Mouse (Mus musculus) hindbrain, embryonic 11.5 days (tissue): Measurements from ENCODE around the gene Ptpru. TPM values are rescaled to one million over a fixed set of nuclear protein-coding genes. Genes with fewer than 3 reads are reported as not detected.

Experiments used
- ATAC-seq: fragments of 200-750 bp; cut with Nextera tagmentation; 2 replicates; pipeline ENCODE4 v1.8.0; 2017; ENCODE audit warnings: mild to moderate bottlenecking, moderate TSS enrichment, moderate library complexity; ENCODE audit not compliant: low FRiP score
- DNase-seq: peaks from one replicate; pipeline ENCODE4 v3.0.0-alpha.2; 2015; ENCODE audit warnings: low spot score
- H3K27ac ChIP-seq: fragments of 300-500 bp; sonication (generic); 2 replicates; pipeline ENCODE4 v1.5.1; 2014; ENCODE audit warnings: mild to moderate bottlenecking, low read depth, low read length
- H3K27me3 ChIP-seq: fragments of 300-500 bp; sonication (generic); 2 replicates; pipeline ENCODE4 v1.6.1; 2014; ENCODE audit warnings: mild to moderate bottlenecking, low read length, moderate library complexity, mixed read lengths; ENCODE audit not compliant: control insufficient read depth, insufficient read depth
- H3K36me3 ChIP-seq: fragments of 300-500 bp; sonication (generic); 2 replicates; pipeline ENCODE4 v1.6.1; 2014; ENCODE audit warnings: mild to moderate bottlenecking, low read length, moderate library complexity, mixed read lengths; ENCODE audit not compliant: control insufficient read depth, insufficient read depth
- H3K4me1 ChIP-seq: fragments of 300-500 bp; sonication (generic); replicated peaks from 2 replicates; pipeline ENCODE4 v1.6.1; 2014; ENCODE audit warnings: low read length, mixed read lengths; ENCODE audit not compliant: control insufficient read depth, insufficient read depth
- H3K4me2 ChIP-seq: fragments of 300-500 bp; sonication (generic); replicated peaks from 2 replicates; pipeline ENCODE4 v1.6.1; 2014; ENCODE audit warnings: mild to moderate bottlenecking, low read depth, low read length
- H3K4me3 ChIP-seq: fragments of 300-500 bp; sonication (generic); 2 replicates; pipeline ENCODE4 v1.5.1; 2014; ENCODE audit warnings: low read depth, low read length
- H3K9ac ChIP-seq: fragments of 300-500 bp; sonication (generic); 2 replicates; pipeline ENCODE4 v1.6.1; 2014; ENCODE audit warnings: low read depth, low read length
- H3K9me3 ChIP-seq: fragments of 300-500 bp; sonication (generic); 2 replicates; pipeline ENCODE4 v1.6.1; 2016; ENCODE audit warnings: low read length; ENCODE audit not compliant: control insufficient read depth
- WGBS: fragments of 180-500 bp; shearing (Covaris S2); extraction: QIAGEN DNeasy Blood & Tissue Kit; methylation state at CpG from one replicate; pipeline ENCODE4 v1.1.7; 2014; 5-methylcytosine and 5-hydroxymethylcytosine counted together
- polyA plus RNA-seq: library from polyadenylated mRNA; unstranded; fragments of >200 nt; fragmentation: Nextera tagmentation; extraction: Ambion mirVana; gene quantifications from 2 replicates; pipeline ENCODE4 v1.2.1, GENCODE M21; 2014

Gene Ptpru
- polyA plus RNA-seq, 1 experiment from 2014 or later: 11.4 TPM

DNA sequence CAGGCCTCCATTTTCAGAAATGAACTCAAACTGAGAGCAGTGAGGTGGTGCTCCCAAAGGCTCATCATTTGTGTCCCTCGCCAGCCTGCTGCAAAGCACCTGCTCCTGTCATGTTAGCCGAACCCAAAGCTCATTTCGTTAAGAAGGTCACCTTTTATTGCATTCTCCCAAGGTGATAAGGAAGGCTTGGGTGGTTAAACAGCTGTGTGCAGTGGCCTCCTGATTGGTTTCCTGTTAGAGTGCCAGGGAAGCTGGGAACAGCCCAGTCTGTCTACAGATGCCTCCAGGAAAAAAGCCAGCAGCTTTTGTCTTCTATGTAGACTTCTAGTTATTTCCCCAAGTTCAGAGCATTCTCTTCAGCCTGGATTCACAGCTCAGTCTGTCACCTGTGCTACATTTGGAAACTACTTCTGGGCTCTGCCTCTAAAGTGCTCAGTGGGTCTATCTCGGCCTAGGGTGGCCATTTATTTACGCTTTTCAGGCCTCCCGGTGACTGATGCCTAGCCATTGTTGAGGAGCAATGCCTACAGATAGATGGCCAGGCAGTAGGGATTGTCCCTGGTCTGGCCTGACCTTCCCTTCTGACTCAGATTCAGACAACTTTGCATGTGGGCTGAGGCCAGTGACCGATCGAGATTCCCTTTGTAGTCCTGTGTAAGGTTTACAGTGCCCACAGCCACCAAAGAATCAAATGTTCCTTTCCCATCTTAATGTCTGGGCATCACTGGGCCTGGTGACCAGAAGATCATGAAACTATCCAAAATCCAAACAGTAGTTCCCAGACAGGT lies 8.1 kb upstream of the Ptpru start:
- no peak overlapping the region for H3K4me2 ChIP-seq
- no peaks in the 10 kb centered on the region for H3K27me3 ChIP-seq
- no peak overlapping the region for H3K4me3 ChIP-seq
- no peak overlapping the region for H3K9ac ChIP-seq
- H3K36me3 ChIP-seq: no peaks in the 10 kb centered on the region
- ATAC-seq (no peak), DNase-seq (no peak)
- 0 out of 2 replicates have a peak, but pooled peaks cover 2% of the 10 kb centered on the region for H3K4me1 ChIP-seq
- no peaks in the 10 kb centered on the region for H3K9me3 ChIP-seq
- WGBS: 86% methylated on average over 8 of the region's 8 CpGs
- H3K27ac ChIP-seq: no peak overlapping the region

DNA sequence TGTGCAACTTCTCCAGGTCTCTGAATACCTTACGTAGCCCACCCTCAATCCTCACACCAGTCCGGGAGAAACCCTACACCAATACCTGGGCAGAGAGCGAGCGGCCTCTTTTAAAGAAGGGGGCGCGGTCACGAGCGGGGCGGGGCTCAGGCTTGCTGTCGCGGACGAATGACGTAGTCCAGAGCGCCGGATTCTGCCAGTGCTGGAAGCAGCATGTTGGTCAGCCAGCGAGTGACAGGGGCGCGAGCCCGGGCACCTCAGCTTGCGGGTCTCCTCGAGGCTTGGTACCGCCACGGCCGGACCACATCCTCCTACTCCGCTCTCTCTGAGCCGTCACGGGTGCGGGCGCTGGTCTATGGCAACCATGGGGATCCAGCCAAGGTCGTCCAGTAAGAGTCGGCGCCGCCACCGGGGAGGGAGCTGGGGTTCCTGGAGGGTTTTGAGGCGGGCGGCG lies 5.2 kb upstream of the Ptpru start, which contains the start of gene Mecr:
Gene Mecr, plus strand, starts transcription at position 181 of the 454 bp plus-strand sequence.
- Histone ChIP-seq H3K4me3 (peak within 1 kb of the TSS; percentile 75), H3K27ac (no peak within 1 kb of the TSS), H3K4me1 (no peaks in the 10 kb centered on the region), H3K27me3 (peaks cover 3% of the 10 kb centered on the region; the same call in 1 of the 2 replicates), H3K36me3 (no peaks in the 10 kb centered on the region), H3K9ac (peak within 1 kb of the TSS; percentile 60), H3K4me2 (peak within 1 kb of the TSS; percentile 74), H3K9me3 (no peaks in the 10 kb centered on the region)
- under 1% methylated on average over 37 of the region's 37 CpGs for whole genome bisulfite sequencing
- DNase-seq: peak; percentile 95
- peak; percentile 89 for ATAC-seq

DNA sequence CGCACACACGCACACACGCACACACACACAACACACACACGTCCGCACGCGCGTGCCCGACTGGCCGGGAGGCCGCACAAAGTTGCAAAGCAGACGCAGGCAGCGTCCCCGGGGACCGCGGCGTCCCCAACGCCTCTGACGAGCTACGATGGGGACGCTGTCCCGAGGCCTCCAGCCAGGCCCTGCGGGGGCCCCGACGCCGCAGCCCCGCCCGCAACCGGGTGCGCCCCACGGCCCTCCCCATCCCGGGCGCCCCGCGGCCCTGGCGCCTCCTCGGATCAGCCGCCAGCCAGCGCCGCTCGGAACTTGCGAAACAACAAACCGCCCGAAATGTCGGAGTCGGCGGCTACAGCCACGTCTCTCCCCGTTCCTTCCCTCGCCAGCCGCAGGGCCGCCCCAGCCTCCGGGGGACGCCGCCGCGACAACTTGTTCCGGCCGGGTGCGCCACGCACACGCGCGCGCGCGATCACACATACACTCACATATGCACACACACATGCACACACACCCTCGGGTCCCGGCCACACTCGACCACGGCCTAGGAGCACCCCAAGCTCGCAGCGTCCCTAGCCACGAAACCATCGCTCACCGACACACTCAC lies 1.1 kb downstream of the Ptpru start:
- no peaks in the 10 kb centered on the region for H3K9me3 ChIP-seq
- DNase-seq (peak; percentile 59), ATAC-seq (peak; percentile 17; the same call in 1 of the 2 replicates)
- no peaks in the 10 kb centered on the region for H3K36me3 ChIP-seq
- peaks cover 7% of the 10 kb centered on the region for H3K4me1 ChIP-seq
- peak overlapping the region; percentile 63 for H3K9ac ChIP-seq
- peaks cover 28% of the 10 kb centered on the region for H3K27me3 ChIP-seq
- H3K4me3 ChIP-seq: peak overlapping the region; percentile 65
- H3K27ac ChIP-seq: no peak overlapping the region
- under 1% methylated on average over 61 of the region's 76 CpGs for WGBS
- H3K4me2 ChIP-seq: peak overlapping the region; percentile 99

DNA sequence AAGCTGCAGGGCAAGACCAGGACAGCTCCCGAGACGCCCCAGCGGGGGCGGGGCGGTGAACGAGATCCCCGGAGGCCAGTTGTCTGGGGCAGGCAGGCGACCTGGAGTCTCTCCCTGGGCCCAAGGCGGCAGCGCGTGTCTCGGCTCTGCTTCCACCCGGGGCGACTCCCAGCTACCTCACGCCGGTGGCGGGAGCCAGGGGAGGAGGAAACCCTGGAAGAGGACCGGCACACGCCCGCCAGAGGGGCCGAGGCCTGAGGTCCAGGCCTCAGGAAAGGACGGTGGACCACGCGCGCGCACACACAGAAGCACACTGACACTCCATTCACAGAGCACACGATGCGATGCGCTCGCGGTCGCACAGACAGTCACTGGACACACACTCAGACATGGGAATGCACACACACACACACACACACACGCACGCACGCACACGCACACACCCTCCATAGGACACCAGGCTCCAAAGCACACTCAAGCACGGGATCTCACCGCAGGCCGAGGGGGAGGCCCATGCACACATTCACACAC lies 1.7 kb downstream of the Ptpru start:
- ATAC-seq: no peak
- peaks cover 28% of the 10 kb centered on the region for H3K27me3 ChIP-seq
- H3K4me2 ChIP-seq: peak overlapping the region; percentile 99

DNA sequence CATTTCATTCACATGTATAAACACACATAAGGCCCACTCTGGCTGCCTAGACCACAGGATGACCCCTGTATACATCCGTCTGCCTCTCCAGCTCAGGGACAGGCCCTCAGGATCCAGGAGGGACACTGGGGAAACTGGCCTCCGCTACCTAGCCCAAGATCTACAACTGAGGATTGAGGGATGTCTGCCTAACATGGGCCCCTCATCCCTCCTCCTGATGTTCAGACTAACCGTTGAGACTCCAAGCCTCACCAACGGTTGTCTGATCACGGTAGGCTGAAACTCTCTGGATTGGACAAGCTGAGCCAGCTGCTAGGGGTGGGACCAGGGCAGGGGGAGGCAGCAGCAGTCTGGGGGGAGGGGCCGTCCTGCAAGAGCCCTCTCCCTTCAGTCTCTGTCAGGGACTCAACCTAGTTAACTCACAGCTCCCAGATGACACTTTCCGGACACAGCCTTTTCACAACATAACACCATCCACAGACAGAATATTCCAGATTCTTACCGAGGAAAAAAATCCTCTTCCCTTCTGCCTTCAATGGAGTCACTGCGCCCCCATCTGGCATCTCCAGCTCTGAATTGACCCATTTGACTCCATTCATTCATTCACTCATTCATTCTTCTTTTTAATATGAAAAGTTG lies 4.0 kb downstream of the Ptpru start:
- H3K36me3 ChIP-seq: no peaks in the 10 kb centered on the region
- no peaks in the 10 kb centered on the region for H3K9me3 ChIP-seq
- peaks cover 24% of the 10 kb centered on the region for H3K27me3 ChIP-seq
- H3K4me2 ChIP-seq: no peak overlapping the region
- peaks cover 7% of the 10 kb centered on the region for H3K4me1 ChIP-seq
- DNase-seq (no peak), ATAC-seq (no peak)
- WGBS: 29% methylated on average over 9 of the region's 9 CpGs
- no peak overlapping the region for H3K4me3 ChIP-seq
- no peak overlapping the region for H3K9ac ChIP-seq
- no peak overlapping the region for H3K27ac ChIP-seq

More for the DNA sequence above, 1.7 kb downstream of the Ptpru start:
- H3K9ac ChIP-seq: peak overlapping the region; percentile 63
- H3K36me3 ChIP-seq: no peaks in the 10 kb centered on the region
- no peaks in the 10 kb centered on the region for H3K9me3 ChIP-seq
- no peak overlapping the region for H3K27ac ChIP-seq
- H3K4me1 ChIP-seq: peaks cover 7% of the 10 kb centered on the region
- DNase-seq: peak; percentile 60
- H3K4me3 ChIP-seq: peak overlapping the region; percentile 65
- under 1% methylated on average over 39 of the region's 39 CpGs for WGBS

DNA sequence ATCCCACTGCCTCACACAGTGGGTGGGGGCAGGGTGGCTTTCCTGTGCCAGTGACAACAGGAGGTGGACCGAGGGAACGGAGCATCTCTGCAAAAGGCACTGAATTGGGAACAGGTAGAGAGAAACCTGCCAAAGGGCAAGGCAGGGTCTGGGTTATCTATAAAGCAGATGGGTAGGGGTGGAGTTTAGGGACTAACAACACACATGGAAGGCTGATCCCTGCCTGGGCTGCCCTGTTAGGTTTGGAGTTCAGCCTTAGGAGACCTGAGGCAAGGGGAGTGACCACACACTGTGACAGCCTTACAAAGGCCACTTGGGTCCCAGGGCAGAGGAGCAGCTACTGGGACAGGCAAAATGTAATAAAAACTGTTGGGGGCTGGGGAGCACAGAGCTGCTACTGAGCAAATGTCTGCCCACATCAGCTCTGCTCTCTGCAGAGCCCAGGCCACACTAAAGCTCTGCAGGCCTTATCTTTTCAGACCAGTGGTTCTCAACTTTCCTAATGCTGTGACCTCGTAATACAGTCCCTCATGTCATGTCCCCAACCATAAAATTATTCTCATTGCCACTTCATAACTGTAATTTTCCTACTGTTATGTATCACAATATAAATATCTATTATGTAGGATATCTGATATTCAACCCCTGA lies 5.2 kb downstream of the Ptpru start:
- WGBS: 86% methylated on average over 3 of the region's 3 CpGs
- Histone ChIP-seq H3K9ac (no peak overlapping the region), H3K4me1 (peaks cover 7% of the 10 kb centered on the region), H3K4me2 (no peak overlapping the region), H3K27me3 (peaks cover 24% of the 10 kb centered on the region), H3K36me3 (no peaks in the 10 kb centered on the region), H3K9me3 (no peaks in the 10 kb centered on the region), H3K4me3 (no peak overlapping the region), H3K27ac (no peak overlapping the region)
- DNase-seq: no peak
- no peak for ATAC-seq

DNA sequence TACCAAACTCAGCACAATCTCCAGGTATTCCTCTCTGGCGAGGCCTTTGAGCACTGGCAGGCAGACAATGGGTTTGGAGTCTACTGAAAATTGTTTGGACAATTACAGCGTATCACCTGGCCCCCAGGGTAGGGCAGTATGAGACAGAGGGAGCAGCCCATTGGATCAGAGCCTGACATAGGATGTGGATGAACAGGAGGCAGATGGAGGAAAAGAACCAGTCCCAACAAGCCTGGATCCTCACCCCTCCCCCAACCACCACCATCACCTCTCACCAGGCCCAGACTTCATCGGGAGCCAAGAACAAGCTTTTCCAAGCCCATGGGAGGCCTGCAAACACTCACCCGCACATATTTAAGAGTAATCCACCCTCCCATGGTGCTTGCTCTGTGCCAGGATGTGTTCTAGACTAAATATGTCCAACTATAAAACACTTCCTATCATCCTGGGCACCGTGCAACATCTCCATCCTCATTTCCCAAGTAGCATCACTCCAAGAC lies 6.5 kb downstream of the Ptpru start:
- Histone ChIP-seq H3K27ac (no peak overlapping the region), H3K4me3 (no peak overlapping the region), H3K9me3 (no peaks in the 10 kb centered on the region), H3K9ac (no peak overlapping the region), H3K4me1 (peaks cover 5% of the 10 kb centered on the region), H3K36me3 (no peaks in the 10 kb centered on the region), H3K4me2 (no peak overlapping the region), H3K27me3 (peaks cover 17% of the 10 kb centered on the region)
- DNase-seq (no peak), ATAC-seq (no peak)
- 84% methylated on average over 5 of the region's 5 CpGs for WGBS

DNA sequence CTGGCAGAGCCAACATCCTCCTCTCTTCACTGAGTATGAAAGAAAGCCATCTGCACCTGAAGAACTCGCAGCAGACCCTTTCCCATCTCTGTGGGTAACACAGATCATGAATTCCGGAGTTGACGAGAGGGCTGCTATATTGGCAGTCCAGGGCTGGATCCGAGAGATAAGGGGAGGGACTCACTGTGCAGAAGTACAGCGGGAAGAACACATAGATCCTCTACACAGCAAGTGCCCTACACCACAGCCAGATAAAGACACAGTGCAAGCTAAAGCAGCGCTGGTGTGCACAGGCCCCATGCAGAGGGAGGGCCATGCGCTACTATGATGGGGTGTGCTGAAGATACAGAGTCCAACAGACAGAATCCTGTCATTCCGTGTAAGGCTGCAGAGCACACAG lies 9.0 kb downstream of the Ptpru start:
- Histone ChIP-seq H3K27ac (no peak overlapping the region), H3K36me3 (no peaks in the 10 kb centered on the region), H3K27me3 (no peaks in the 10 kb centered on the region), H3K4me3 (no peak overlapping the region), H3K4me1 (peaks cover 2% of the 10 kb centered on the region), H3K9ac (no peak overlapping the region), H3K9me3 (no peaks in the 10 kb centered on the region), H3K4me2 (no peak overlapping the region)
- DNase-seq (no peak), ATAC-seq (no peak)
- 85% methylated on average over 8 of the region's 8 CpGs for WGBS
